In genomic region chr17:32165803-32166595, GRCm38 (mm10) we compare ENCODE assay signal across 8 mouse cellular contexts. TPM values are rescaled to one million over a fixed set of nuclear protein-coding genes. Genes with fewer than 3 reads are reported as not detected.
DNase-seq lines count a peak whose midpoint lies in the region; ATAC-seq and TF ChIP-seq lines count a peak whose summit lies in the region.

No protein-coding gene starts in this region.

- no peaks in the 10 kb centered on the region for H3K4me1 ChIP-seq in brown adipose tissue, adult 24 weeks (ENCODE audit: control insufficient read depth, insufficient read depth, insufficient read length, low read length)
- H3K4me1 ChIP-seq in heart, embryonic 15.5 days (replicated peaks) = peaks cover 37% of the 10 kb centered on the region
- H3K4me1 ChIP-seq in limb, embryonic 11.5 days (ENCODE audit: control insufficient read depth, insufficient read depth, low read length) = peaks cover 25% of the 10 kb centered on the region
- no peaks in the 10 kb centered on the region for H3K4me1 ChIP-seq in midbrain, postnatal 0 days (ENCODE audit: insufficient read depth, low read length)

- H3K27ac ChIP-seq in brown adipose tissue, adult 24 weeks (replicated peaks; ENCODE audit: low read depth, low read length) = peak overlapping the region; percentile 66
- peak overlapping the region; percentile 77 for H3K27ac ChIP-seq in heart, embryonic 15.5 days
- H3K27ac ChIP-seq in limb, embryonic 11.5 days (replicated peaks; ENCODE audit: low read depth, low read length) = peak overlapping the region; percentile 91
- peak overlapping the region; percentile 72 for H3K27ac ChIP-seq in midbrain, postnatal 0 days (ENCODE audit: low read depth, low read length)

- H3K9me3 ChIP-seq in heart, embryonic 15.5 days (replicated peaks) = no peaks in the 10 kb centered on the region
- H3K9me3 ChIP-seq in limb, embryonic 11.5 days (ENCODE audit: control insufficient read depth, low read length) = no peaks in the 10 kb centered on the region
- no peaks in the 10 kb centered on the region for H3K9me3 ChIP-seq in midbrain, postnatal 0 days (ENCODE audit: low read length)

- no peaks in the 10 kb centered on the region for H3K36me3 ChIP-seq in heart, embryonic 15.5 days
- H3K36me3 ChIP-seq in limb, embryonic 11.5 days (ENCODE audit: control insufficient read depth, insufficient read depth, low read length) = no peaks in the 10 kb centered on the region
- H3K36me3 ChIP-seq in midbrain, postnatal 0 days (ENCODE audit: insufficient read depth, low read length) = no peaks in the 10 kb centered on the region

- no peak for TF ChIP-seq CTCF in midbrain, postnatal 0 days (IDR thresholded peaks at IDR 0.05)

- peak overlapping the region; percentile 74 for H3K9ac ChIP-seq in heart, embryonic 15.5 days
- peak overlapping the region; percentile 89 for H3K9ac ChIP-seq in limb, embryonic 11.5 days (ENCODE audit: low read length)
- H3K9ac ChIP-seq in midbrain, postnatal 0 days (replicated peaks; ENCODE audit: low read length, poor library complexity, severe bottlenecking) = peak overlapping the region; percentile 55

- peak overlapping the region; percentile 98 for H3K4me2 ChIP-seq in heart, embryonic 15.5 days
- peak overlapping the region; percentile 67 for H3K4me2 ChIP-seq in limb, embryonic 11.5 days (ENCODE audit: low read depth, severe bottlenecking)
- peak overlapping the region; percentile 96 for H3K4me2 ChIP-seq in midbrain, postnatal 0 days (ENCODE audit: low read depth, low read length, poor library complexity, severe bottlenecking)

- peak; percentile 14; the same call in 1 of the 2 replicates for ATAC-seq in heart, embryonic 15.5 days (replicated peaks; ENCODE audit: insufficient number of reproducible peaks, insufficient read depth, low FRiP score, low read depth)
- peak; percentile 55 for ATAC-seq in limb, embryonic 11.5 days (ENCODE audit: insufficient number of reproducible peaks, low FRiP score, low TSS enrichment, low read depth)
- ATAC-seq in midbrain, postnatal 0 days (ENCODE audit: low FRiP score) = peak; percentile 61

- peak; percentile 75 to 78 for DNase-seq in right cerebral cortex, postnatal 10 days (ENCODE audit: low spot score in 2 of 2)
- no peak for DNase-seq in right cerebral cortex, postnatal 36 days (ENCODE audit: low spot score in 2 of 2)
- DNase-seq in limb, embryonic 11.5 days (ENCODE audit: low spot score) = peak; percentile 95
- peak; percentile 84 for DNase-seq in midbrain, postnatal 0 days (ENCODE audit: low spot score)
- DNase-seq in thymus, postnatal 36 days = peak; percentile 82
- no peak for DNase-seq in cerebellum, adult 11-12 months

- WGBS in heart, embryonic 15.5 days = 1% methylated on average over 43 of the region's 43 CpGs
- WGBS in limb, embryonic 11.5 days = under 1% methylated on average over 37 of the region's 43 CpGs
- WGBS in midbrain, postnatal 0 days = 0% methylated on average over 21 of the region's 43 CpGs

- peaks cover 13% of the 10 kb centered on the region; the same call in 1 of the 2 replicates for H3K27me3 ChIP-seq in heart, embryonic 15.5 days
- H3K27me3 ChIP-seq in limb, embryonic 11.5 days (ENCODE audit: control insufficient read depth, insufficient read depth, low read length) = no peaks in the 10 kb centered on the region
- no peaks in the 10 kb centered on the region for H3K27me3 ChIP-seq in midbrain, postnatal 0 days (ENCODE audit: insufficient read depth, low read length)

- H3K4me3 ChIP-seq in brown adipose tissue, adult 24 weeks (ENCODE audit: insufficient read depth, low read depth, low read length) = peak overlapping the region; percentile 50
- H3K4me3 ChIP-seq in heart, embryonic 15.5 days = peak overlapping the region; percentile 75
- H3K4me3 ChIP-seq in limb, embryonic 11.5 days (ENCODE audit: low read depth, low read length) = peak overlapping the region; percentile 88
- peak overlapping the region; percentile 44 for H3K4me3 ChIP-seq in midbrain, postnatal 0 days (ENCODE audit: low read depth, low read length)

RNA-seq across cellular contexts. Expression of gene Notch3, which starts 0.7 kb away (rescaled TPM):
- polyA plus RNA-seq in brown adipose tissue, adult 24 weeks (2012; ENCODE audit: insufficient read depth, insufficient read length, missing spikeins) = 4.3 and 7.4 TPM in 2 replicates
- 6.4 and 13.0 TPM in 2 replicates for polyA plus RNA-seq in heart, embryonic 15.5 days (2015; fragmentation: Nextera tagmentation; extraction: Ambion mirVana)
- polyA plus RNA-seq in limb, embryonic 11.5 days (2014; fragmentation: Nextera tagmentation; extraction: Ambion mirVana) = 23.5 and 26.0 TPM in 2 replicates
- total RNA-seq in midbrain, postnatal 0 days (2014; rRNA removed) = 42.4 and 43.9 TPM in 2 replicates
- 5.2 and 5.7 TPM in 2 replicates for polyA plus RNA-seq in midbrain, postnatal 0 days (2015; fragmentation: Nextera tagmentation; extraction: Ambion mirVana)

RNA-seq across cellular contexts. Expression of gene Ephx3, which starts 23.4 kb away (rescaled TPM):
- not detected in 2 replicates for polyA plus RNA-seq in brown adipose tissue, adult 24 weeks (2012; ENCODE audit: insufficient read depth, insufficient read length, missing spikeins)
- polyA plus RNA-seq in heart, embryonic 15.5 days (2015; fragmentation: Nextera tagmentation; extraction: Ambion mirVana) = 0.30 and 0.34 TPM in 2 replicates
- polyA plus RNA-seq in limb, embryonic 11.5 days (2014; fragmentation: Nextera tagmentation; extraction: Ambion mirVana) = 0.16 TPM in 1 of 2 replicates, not detected in the other
- total RNA-seq in midbrain, postnatal 0 days (2014; rRNA removed) = 1.1 TPM in 2 replicates
- polyA plus RNA-seq in midbrain, postnatal 0 days (2015; fragmentation: Nextera tagmentation; extraction: Ambion mirVana) = 0.70 and 0.80 TPM in 2 replicates

Comparison
In these comparisons a context has a peak if more than half of its experiments do, and no peak if none do; other contexts are left out.
1. DNase-seq: peak in right cerebral cortex, postnatal 10 days (2 of 2), limb, embryonic 11.5 days (single experiment), midbrain, postnatal 0 days (single experiment) and thymus, postnatal 36 days (2 of 2); none in right cerebral cortex, postnatal 36 days (0 of 2) and cerebellum, adult 11-12 months (single experiment).
2. Peak in every context shown above with its lines, with median percentiles within 50 percentile points of each other: H3K27ac ChIP-seq, H3K4me3 ChIP-seq, ATAC-seq, H3K4me2 ChIP-seq and H3K9ac ChIP-seq.